Mouse (Mus musculus): ENCODE results near the gene Kcnk7.

GRCm38 (mm10) chr19:5740320-5741317 lies 36.5 kb downstream of the Kcnk7 start, which contains the start of gene Ltbp3:
- TF ChIP-seq CHD2 (IDR thresholded peaks at IDR 0.05; ENCODE audit: low read depth, low read length), result no peak
- no peak for TF ChIP-seq HCFC1 (IDR thresholded peaks at IDR 0.05; ENCODE audit: borderline replicate concordance, insufficient read depth, low read length)
- no peak for TF ChIP-seq ZNF384 (IDR thresholded peaks at IDR 0.05; ENCODE audit: low read depth, low read length)
- TF ChIP-seq ZC3H11A (IDR thresholded peaks at IDR 0.05; ENCODE audit: borderline replicate concordance, low read depth, low read length), result no peak
